Mouse (Mus musculus): ENCODE measurements around the gene Dtx1. TPM values are rescaled to one million over a fixed set of nuclear protein-coding genes. Genes with fewer than 3 reads are reported as not detected.

The Dtx1 gene
- polyA plus RNA-seq, 1 experiment from 2014 or later: 0.30 TPM

GRCm38 (mm10) chr5:120693931-120694694 is 17.6 kb downstream of the Dtx1 start:
- no peak for TF ChIP-seq CTCF (IDR thresholded peaks at IDR 0.05)
- DNase-seq (ENCODE audit: low read depth, low spot score): no peak
- in situ Hi-C loops (cut with MboI; ENCODE audit: low pct_unique_long_range_greater_than_20kb): no loop called here
- ChIA-PET CTCF (no interaction called here), POLR2A (no interaction called here)
- no peak for ATAC-seq
- peaks cover 26% of the 10 kb centered on the region for H3K27me3 ChIP-seq

GRCm38 (mm10) chr5:120692034-120692433 is 19.7 kb downstream of the Dtx1 start:
- peaks cover 26% of the 10 kb centered on the region for H3K27me3 ChIP-seq
- ChIA-PET CTCF (no interaction called here), POLR2A (no interaction called here)
- DNase-seq (ENCODE audit: low read depth, low spot score) (no peak), ATAC-seq (no peak)
- in situ Hi-C loops (cut with MboI; ENCODE audit: low pct_unique_long_range_greater_than_20kb): no loop called here
- TF ChIP-seq CTCF (IDR thresholded peaks at IDR 0.05): no peak

GRCm38 (mm10) chr5:120690417-120690816 is 21.3 kb downstream of the Dtx1 start:
- in situ Hi-C loops (cut with MboI; ENCODE audit: low pct_unique_long_range_greater_than_20kb): no loop called here
- POLR2A ChIA-PET: no interaction called here
- DNase-seq (ENCODE audit: low read depth, low spot score): no peak
- CTCF ChIA-PET: no interaction called here
- peaks cover 20% of the 10 kb centered on the region for H3K27me3 ChIP-seq
- TF ChIP-seq CTCF (IDR thresholded peaks at IDR 0.05): no peak
- ATAC-seq: no peak

DNA sequence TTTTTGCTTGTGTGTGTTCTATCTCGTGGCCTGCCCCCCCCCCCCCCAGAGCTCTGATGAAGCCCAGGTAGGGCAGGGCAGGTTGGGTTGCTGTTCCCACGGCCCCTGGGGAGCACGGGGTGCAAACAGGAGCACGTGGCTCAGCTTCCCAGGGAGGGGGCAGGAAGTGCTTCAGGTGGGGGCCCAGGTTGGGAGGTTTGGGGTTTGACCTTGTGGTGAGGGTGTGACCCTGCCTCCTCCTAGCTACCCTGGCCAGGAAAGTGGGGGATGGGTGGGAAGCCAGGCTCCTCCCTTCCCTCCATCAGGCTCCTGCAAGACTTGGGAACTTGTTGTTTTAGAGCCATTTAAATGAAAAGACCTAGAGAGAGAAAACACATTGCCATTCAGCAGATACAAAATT is 23.3 kb downstream of the Dtx1 start:
- in situ Hi-C loops (cut with MboI; ENCODE audit: low pct_unique_long_range_greater_than_20kb): no loop called here
- CTCF ChIA-PET: no interaction called here
- POLR2A ChIA-PET: no interaction called here
- DNase-seq (ENCODE audit: low read depth, low spot score) (no peak), ATAC-seq (no peak)
- H3K27me3 ChIP-seq: peaks cover 7% of the 10 kb centered on the region
- no peak for TF ChIP-seq CTCF (IDR thresholded peaks at IDR 0.05)

DNA sequence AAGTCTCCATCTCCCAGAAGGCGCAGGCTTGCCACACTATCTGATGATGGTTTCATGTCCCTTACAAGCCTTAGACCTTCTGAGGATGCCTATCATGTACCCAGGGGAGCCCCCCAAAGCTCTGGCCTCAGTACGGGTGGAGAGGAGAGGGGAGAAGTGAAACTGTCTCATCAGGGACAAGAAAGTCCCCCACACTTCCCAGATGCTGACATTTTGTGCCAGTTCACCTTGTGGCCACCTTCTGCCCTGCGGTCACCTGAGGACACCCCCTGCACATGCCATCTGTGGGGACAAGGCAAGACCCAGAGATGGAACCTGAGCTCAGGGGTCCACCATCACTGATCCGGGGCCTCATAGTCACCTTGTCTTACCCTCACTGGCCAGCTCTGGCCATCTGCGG is 23.8 kb downstream of the Dtx1 start:
- no peak for TF ChIP-seq CTCF (IDR thresholded peaks at IDR 0.05)
- in situ Hi-C loops (cut with MboI; ENCODE audit: low pct_unique_long_range_greater_than_20kb): no loop called here
- no peak for ATAC-seq
- ChIA-PET CTCF (no interaction called here), POLR2A (interaction anchor here (0.6 kb wide), 1 partner anchor 59 kb away, joined by 4 read pairs; no protein-coding TSS in a partner anchor)
- peaks cover 7% of the 10 kb centered on the region for H3K27me3 ChIP-seq
- no peak for DNase-seq (ENCODE audit: low read depth, low spot score)

DNA sequence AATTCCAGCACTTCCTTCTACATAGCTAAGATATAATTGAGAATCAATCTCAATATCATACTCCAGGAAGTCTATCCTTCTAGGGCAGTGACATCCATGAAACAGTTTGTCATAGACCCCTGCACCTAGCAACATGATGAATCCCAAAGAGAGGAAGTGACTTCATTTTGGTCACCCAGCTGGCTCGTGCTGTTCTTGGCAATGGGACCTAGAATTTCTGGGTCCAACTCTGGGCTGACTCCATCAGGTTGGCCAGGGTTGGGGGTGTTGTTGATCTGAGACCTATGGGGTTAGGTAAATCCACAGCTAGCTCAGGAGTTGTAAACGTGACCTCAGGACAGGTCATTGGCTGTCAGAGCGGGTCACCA is 24.3 kb downstream of the Dtx1 start:
- no peak for ATAC-seq
- CTCF ChIA-PET: no interaction called here

DNA sequence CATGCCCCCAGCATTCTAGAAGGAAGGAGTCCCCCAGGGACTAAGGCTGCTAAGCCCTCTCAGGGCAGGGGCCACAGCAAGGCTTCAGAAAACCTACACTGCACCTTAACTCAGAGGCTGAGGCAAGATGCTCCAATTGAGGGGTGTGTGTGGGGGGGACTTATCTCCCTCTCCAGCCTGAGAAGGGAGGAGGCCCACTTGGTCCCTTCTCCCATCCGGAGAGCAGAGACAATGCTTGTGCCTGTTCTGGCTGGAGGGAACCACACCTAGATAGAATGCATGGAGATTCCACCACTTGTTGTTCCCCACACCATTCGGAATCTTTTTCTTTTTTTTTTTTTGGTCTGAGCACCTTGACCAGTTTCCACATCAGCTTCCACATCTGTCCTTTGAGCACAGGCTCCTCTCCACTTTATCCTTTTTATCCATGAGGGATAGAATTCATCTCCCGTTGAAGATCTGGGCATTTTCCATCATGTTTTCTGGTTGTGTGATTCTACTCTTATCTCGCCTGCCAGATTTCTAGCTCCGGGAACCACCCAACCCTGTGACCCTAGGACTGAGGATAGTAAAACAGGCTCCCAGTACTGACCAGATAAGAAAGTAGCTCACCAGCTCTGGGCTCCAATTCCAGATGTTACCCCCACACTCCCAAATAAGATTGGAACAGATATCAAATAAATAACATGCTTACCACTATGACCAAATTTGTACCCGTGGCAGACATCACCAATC is 24.8 kb downstream of the Dtx1 start:
- no peak for TF ChIP-seq CTCF (IDR thresholded peaks at IDR 0.05)
- ChIA-PET CTCF (no interaction called here), POLR2A (no interaction called here)
- in situ Hi-C loops (cut with MboI; ENCODE audit: low pct_unique_long_range_greater_than_20kb): no loop called here
- DNase-seq (ENCODE audit: low read depth, low spot score) (no peak), ATAC-seq (no peak)
- H3K27me3 ChIP-seq: peaks cover 8% of the 10 kb centered on the region

More for the DNA sequence above, 24.3 kb downstream of the Dtx1 start:
- H3K27me3 ChIP-seq: peaks cover 8% of the 10 kb centered on the region
- DNase-seq (ENCODE audit: low read depth, low spot score): no peak
- in situ Hi-C loops (cut with MboI; ENCODE audit: low pct_unique_long_range_greater_than_20kb): no loop called here
- POLR2A ChIA-PET: interaction anchor here (0.6 kb wide), 1 partner anchor 58 kb away, joined by 4 read pairs; no protein-coding TSS in a partner anchor
- no peak for TF ChIP-seq CTCF (IDR thresholded peaks at IDR 0.05)

GRCm38 (mm10) chr5:120685678-120686077 is 26.0 kb downstream of the Dtx1 start:
- ATAC-seq: no peak
- CTCF ChIA-PET: interaction anchor here (2.8 kb wide), 1 partner anchor 65 kb away, joined by 9 read pairs; no protein-coding TSS in a partner anchor
- no peak for TF ChIP-seq CTCF (IDR thresholded peaks at IDR 0.05)
- in situ Hi-C loops (cut with MboI; ENCODE audit: low pct_unique_long_range_greater_than_20kb): no loop called here
- H3K27me3 ChIP-seq: peaks cover 6% of the 10 kb centered on the region
- no peak for DNase-seq (ENCODE audit: low read depth, low spot score)
- POLR2A ChIA-PET: no interaction called here

DNA sequence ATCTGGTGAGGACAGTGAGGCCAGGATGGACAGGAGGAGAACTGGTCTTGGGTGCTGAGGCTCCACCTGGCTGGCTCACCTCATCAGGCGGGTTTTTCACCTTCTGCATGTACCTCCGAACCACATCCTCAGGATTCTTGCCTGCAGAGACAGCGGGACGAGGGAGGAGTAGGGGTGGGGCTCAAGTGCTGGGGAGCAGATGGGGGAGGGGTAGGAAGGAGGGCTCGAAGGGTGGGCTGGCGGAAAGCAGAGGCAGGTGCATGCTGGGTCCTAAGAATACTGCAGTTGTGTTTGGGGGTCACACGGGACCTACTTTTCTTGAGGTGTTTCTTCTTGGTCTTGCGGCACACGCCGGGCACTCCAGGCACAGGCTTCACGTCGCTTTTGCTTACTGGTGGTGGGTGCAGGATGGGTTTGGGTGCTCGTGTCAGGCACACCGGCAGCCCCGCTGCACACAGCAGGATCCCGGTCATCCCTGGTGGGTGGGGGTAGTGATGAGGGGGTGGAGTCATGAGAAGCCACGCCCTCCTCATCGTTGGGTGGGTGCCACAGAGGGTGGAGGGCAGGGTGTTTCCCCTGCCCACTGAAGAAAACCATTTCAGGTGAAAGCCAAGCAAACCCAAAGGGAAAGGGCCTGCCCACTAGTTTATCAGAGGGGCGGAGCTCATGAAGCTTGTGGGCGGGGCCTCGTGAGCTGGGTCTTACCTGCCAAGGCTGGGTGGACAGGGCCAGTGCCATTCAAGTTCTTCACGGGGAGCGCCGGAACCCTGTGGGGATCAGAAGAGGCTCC is 28.6 kb downstream of the Dtx1 start:
- ATAC-seq (no peak), DNase-seq (ENCODE audit: low read depth, low spot score) (no peak)
- in situ Hi-C loops (cut with MboI; ENCODE audit: low pct_unique_long_range_greater_than_20kb): no loop called here
- ChIA-PET CTCF (interaction anchor here (2.8 kb wide), 1 partner anchor 63 kb away, joined by 9 read pairs; no protein-coding TSS in a partner anchor), POLR2A (no interaction called here)
- H3K27me3 ChIP-seq: peaks cover 3% of the 10 kb centered on the region
- TF ChIP-seq CTCF (IDR thresholded peaks at IDR 0.05): no peak

- ChIA-PET POLR2A (no interaction called here), CTCF (no interaction called here)
- peaks cover 3% of the 10 kb centered on the region for H3K27me3 ChIP-seq
- DNase-seq (ENCODE audit: low read depth, low spot score) (no peak), ATAC-seq (no peak)
- TF ChIP-seq CTCF (IDR thresholded peaks at IDR 0.05): no peak
- in situ Hi-C loops (cut with MboI; ENCODE audit: low pct_unique_long_range_greater_than_20kb): no loop called here
Observed at GRCm38 (mm10) chr5:120680918-120681317, 30.8 kb downstream of the Dtx1 start.
